Mouse (Mus musculus) CH12.LX (cell line): ENCODE measurements around the gene Olfr313. TPM values are rescaled to one million over a fixed set of nuclear protein-coding genes. Genes with fewer than 3 reads are reported as not detected.
A peak's percentile ranks its signal among the peaks of the same experiment; 100 is the strongest.

Source experiments
- DNase-seq: peaks from one replicate; pipeline ENCODE4 v3.0.0-alpha.2; 2013; ENCODE audit errors: extremely low read depth
- H3K27ac ChIP-seq: 2 replicates; pipeline ENCODE4 v1.5.1; 2012; ENCODE audit warnings: low read depth, mild to moderate bottlenecking, control low read depth, moderate library complexity; ENCODE audit not compliant: insufficient read depth
- H3K27me3 ChIP-seq: replicated peaks from 2 replicates; pipeline ENCODE3; 2012; ENCODE audit warnings: inconsistent platforms
- H3K36me3 ChIP-seq, 2 experiments: replicated peaks in 1 of 2; 2 replicates each; pipeline versions ENCODE3 to v1.6.1; 2012; ENCODE audit warnings: inconsistent platforms in 1 of 2, low read length in 1 of 2, mild to moderate bottlenecking in 1 of 2, mixed read lengths in 1 of 2, moderate library complexity in 1 of 2; ENCODE audit not compliant: control insufficient read depth in 1 of 2, insufficient read depth in 1 of 2
- H3K4me1 ChIP-seq, 2 experiments: 2 replicates each; pipeline ENCODE4 v1.6.1; 2012; ENCODE audit warnings: inconsistent platforms in 1 of 2, moderate library complexity in 1 of 2; ENCODE audit not compliant: insufficient read depth in 2 of 2, control insufficient read depth in 1 of 2
- H3K4me2 ChIP-seq: 2 replicates; pipeline ENCODE4 v1.6.1; 2012; ENCODE audit warnings: low read depth, mild to moderate bottlenecking, control low read depth; ENCODE audit not compliant: poor library complexity, insufficient read depth, severe bottlenecking
- H3K4me3 ChIP-seq, 3 experiments: fragments of 150-350 bp in 1 of 3; sonication (generic) in 1 of 3; replicated peaks in 1 of 3; 2 replicates each; pipeline versions ENCODE3 to v1.5.1; 2011 to 2012; ENCODE audit warnings: low read depth in 2 of 3, low read length in 2 of 3, mild to moderate bottlenecking in 2 of 3, moderate library complexity in 2 of 3, control low read depth in 1 of 3, improper control_type of control experiment in 1 of 3, inconsistent platforms in 1 of 3, mixed read lengths in 1 of 3; ENCODE audit not compliant: poor library complexity in 1 of 3
- H3K79me2 ChIP-seq: replicated peaks from 2 replicates; pipeline ENCODE4 v1.6.1; 2012; ENCODE audit warnings: mild to moderate bottlenecking, moderate library complexity; ENCODE audit not compliant: control insufficient read depth, poor library complexity, insufficient read depth, severe bottlenecking; ENCODE audit errors: extremely low read depth
- H3K9ac ChIP-seq: 2 replicates; pipeline ENCODE4 v1.6.1; 2012; ENCODE audit warnings: low read depth, mild to moderate bottlenecking, control low read depth, moderate library complexity; ENCODE audit not compliant: insufficient read depth
- H3K9me3 ChIP-seq: replicated peaks from 2 replicates; pipeline ENCODE3; 2012; ENCODE audit warnings: low read length, inconsistent platforms, mixed read lengths
- CHD1 ChIP-seq: IDR thresholded peaks from 2 replicates; pipeline ENCODE4 v1.6.1; 2012; ENCODE audit warnings: low read depth, low read length, improper control_type of control experiment, inconsistent platforms
- ETS1 ChIP-seq: conservative IDR thresholded peaks from 2 replicates; pipeline ENCODE4 v1.6.1; 2012; ENCODE audit warnings: low read depth, mild to moderate bottlenecking, inconsistent platforms, low read length, improper control_type of control experiment, moderate library complexity
- GABPA ChIP-seq: IDR thresholded peaks from 2 replicates; pipeline ENCODE4 v1.6.1; 2012; ENCODE audit warnings: low read depth, low read length, improper control_type of control experiment, inconsistent platforms; ENCODE audit not compliant: insufficient replicate concordance
- HCFC1 ChIP-seq: IDR thresholded peaks from 2 replicates; pipeline ENCODE4 v1.6.1; 2012; ENCODE audit warnings: low read depth, mild to moderate bottlenecking, inconsistent platforms, low read length, improper control_type of control experiment
- IRF4 ChIP-seq: IDR thresholded peaks from 2 replicates; pipeline ENCODE4 v1.6.1; 2014; ENCODE audit warnings: low read depth, mild to moderate bottlenecking, inconsistent platforms, low read length, improper control_type of control experiment
- JUN ChIP-seq: IDR thresholded peaks from 2 replicates; pipeline ENCODE4 v1.6.1; 2011; ENCODE audit warnings: low read depth, mild to moderate bottlenecking, low read length, improper control_type of control experiment, moderate library complexity; ENCODE audit not compliant: insufficient read depth
- JUND ChIP-seq: conservative IDR thresholded peaks from 2 replicates; pipeline ENCODE4 v1.6.1; 2011; ENCODE audit warnings: low read depth, low read length, improper control_type of control experiment
- KAT2A ChIP-seq: IDR thresholded peaks from 2 replicates; pipeline ENCODE4 v1.6.1; 2012; ENCODE audit warnings: low read length, improper control_type of control experiment, inconsistent platforms; ENCODE audit not compliant: insufficient replicate concordance
- MXI1 ChIP-seq: IDR thresholded peaks from 2 replicates; pipeline ENCODE4 v1.6.1; 2011; ENCODE audit warnings: mild to moderate bottlenecking, low read depth, low read length, improper control_type of control experiment
- SMC3 ChIP-seq: IDR thresholded peaks from 2 replicates; pipeline ENCODE4 v1.6.1; 2011; ENCODE audit warnings: low read depth, low read length, improper control_type of control experiment
- TCF12 ChIP-seq: IDR thresholded peaks from 2 replicates; pipeline ENCODE4 v1.6.1; 2014; ENCODE audit warnings: low read depth, mild to moderate bottlenecking, inconsistent platforms, low read length, improper control_type of control experiment
- USF2 ChIP-seq: conservative IDR thresholded peaks from 2 replicates; pipeline ENCODE4 v1.6.1; 2011; ENCODE audit warnings: low read depth, low read length, improper control_type of control experiment
- ZC3H11A ChIP-seq: IDR thresholded peaks from 2 replicates; pipeline ENCODE4 v1.6.1; 2012; ENCODE audit warnings: low read depth, mild to moderate bottlenecking, inconsistent platforms, low read length, improper control_type of control experiment
- dilution Hi-C: fragments of 300-500 bp; cut with MboI; formaldehyde crosslinking; loops from 2 replicates; pipeline ENCODE4 v1.14.3; 2020; ENCODE audit warnings: low sequenced_read_pairs; ENCODE audit not compliant: extremely low pct_unique_long_range_greater_than_20kb, extremely low pct_ligation_motif_present
- in situ Hi-C: fragments of 300-500 bp; cut with MboI; formaldehyde crosslinking; loops from 3 replicates; pipeline ENCODE4 v1.14.3; 2019; ENCODE audit warnings: low sequenced_read_pairs, low pct_ligation_motif_present, low pct_unique_long_range_greater_than_20kb, mixed read lengths
- polyA plus RNA-seq: library from polyadenylated mRNA; unstranded; fragments of >175 nt; gene quantifications from 2 replicates; pipeline ENCODE4 v1.2.1, GENCODE M21; 2012; ENCODE audit warnings: low read depth; ENCODE audit not compliant: insufficient read length
- total RNA-seq, 2 experiments: library from RNA; depleted of rRNA; stranded (reverse); fragments of 300-350 nt in 1 of 2; fragments of >200 nt in 1 of 2; gene quantifications; 2 replicates each; pipeline ENCODE4 v1.2.3; 2012 to 2014

The Olfr313 gene
- total and polyA plus RNA-seq, 3 experiments: 0.04 to 0.09 TPM; not detected in 1

GRCm38 (mm10) chr11:58867039-58867953, 52.5 kb downstream of the Olfr313 start, which contains the start of gene 2810021J22Rik (continued):
- TF ChIP-seq ZC3H11A (no peak), TCF12 (peak; percentile 97), KAT2A (peak; percentile 75; the same call in 1 of the 2 replicates), ETS1 (peak; percentile 47; the same call in 1 of the 2 replicates), USF2 (no peak), MXI1 (peak; percentile 73), CHD1 (peak; percentile 50; the same call in 1 of the 2 replicates), GABPA (no peak), HCFC1 (peak; percentile 84)

- no peaks in the 10 kb centered on the region for H3K79me2 ChIP-seq
- no peaks in the 10 kb centered on the region for H3K27me3 ChIP-seq
- dilution Hi-C loops: no loop called here
- no peaks in the 10 kb centered on the region for H3K9me3 ChIP-seq
- in situ Hi-C loops: no loop called here
- H3K4me2 ChIP-seq: peak overlapping the region; percentile 58
- H3K4me3 ChIP-seq: peak overlapping the region; percentile 64 to 83 (median 78)
- no peak overlapping the region for H3K27ac ChIP-seq
- TF ChIP-seq JUN: no peak
- no peak for TF ChIP-seq SMC3
- no peak for TF ChIP-seq JUND
- TF ChIP-seq HCFC1: no peak
- TF ChIP-seq IRF4: no peak
- no peak for TF ChIP-seq USF2
- peaks cover 14 to 34% of the 10 kb centered on the region in 2 experiments for H3K36me3 ChIP-seq
- no peak for DNase-seq
- H3K4me1 ChIP-seq: peaks cover 4 to 15% of the 10 kb centered on the region in 2 experiments
- H3K9ac ChIP-seq: peak overlapping the region; percentile 46
Measured at GRCm38 (mm10) chr11:58867954-58868330, 53.1 kb downstream of the Olfr313 start.

Other genes with a start within 250 kb of the Olfr313 start
Only the 20 nearest of the 26 such genes appear.
- gene Olfr322, start 156.2 kb upstream of the Olfr313 start, total RNA-seq (2012; rRNA removed): not detected in 2 replicates
- gene Olfr322, start 156.2 kb upstream of the Olfr313 start, total RNA-seq (2014; rRNA removed): not detected in 2 replicates
- gene Olfr322, start 156.2 kb upstream of the Olfr313 start, polyA plus RNA-seq: not detected in 2 replicates
- not detected in 2 replicates for gene Olfr320, start 133.9 kb upstream of the Olfr313 start, total RNA-seq (2012; rRNA removed)
- gene Olfr320, start 133.9 kb upstream of the Olfr313 start, total RNA-seq (2014; rRNA removed): not detected in 2 replicates
- not detected in 2 replicates for gene Olfr320, start 133.9 kb upstream of the Olfr313 start, polyA plus RNA-seq
- not detected in 2 replicates for gene Olfr319, start 115.8 kb upstream of the Olfr313 start, total RNA-seq (2012; rRNA removed)
- gene Olfr319, start 115.8 kb upstream of the Olfr313 start, total RNA-seq (2014; rRNA removed): not detected in 2 replicates
- gene Olfr319, start 115.8 kb upstream of the Olfr313 start, polyA plus RNA-seq: not detected in 2 replicates
- gene Olfr318, start 91.0 kb upstream of the Olfr313 start, total RNA-seq (2012; rRNA removed): not detected in 2 replicates
- gene Olfr318, start 91.0 kb upstream of the Olfr313 start, total RNA-seq (2014; rRNA removed): not detected in 2 replicates
- gene Olfr318, start 91.0 kb upstream of the Olfr313 start, polyA plus RNA-seq: not detected in 2 replicates
- not detected in 2 replicates for gene Olfr317, start 75.8 kb upstream of the Olfr313 start, total RNA-seq (2012; rRNA removed)
- not detected in 2 replicates for gene Olfr317, start 75.8 kb upstream of the Olfr313 start, total RNA-seq (2014; rRNA removed)
- gene Olfr317, start 75.8 kb upstream of the Olfr313 start, polyA plus RNA-seq: not detected in 2 replicates
- not detected in 2 replicates for gene Olfr316, start 62.3 kb upstream of the Olfr313 start, total RNA-seq (2012; rRNA removed)
- gene Olfr316, start 62.3 kb upstream of the Olfr313 start, total RNA-seq (2014; rRNA removed): not detected in 2 replicates
- gene Olfr316, start 62.3 kb upstream of the Olfr313 start, polyA plus RNA-seq: not detected in 2 replicates
- not detected in 2 replicates for gene Olfr315, start 41.8 kb upstream of the Olfr313 start, total RNA-seq (2012; rRNA removed)
- not detected in 2 replicates for gene Olfr315, start 41.8 kb upstream of the Olfr313 start, total RNA-seq (2014; rRNA removed)
- not detected in 2 replicates for gene Olfr315, start 41.8 kb upstream of the Olfr313 start, polyA plus RNA-seq
- not detected in 2 replicates for gene Olfr314, start 32.0 kb upstream of the Olfr313 start, total RNA-seq (2012; rRNA removed)
- gene Olfr314, start 32.0 kb upstream of the Olfr313 start, total RNA-seq (2014; rRNA removed): not detected in 2 replicates
- not detected in 2 replicates for gene Olfr314, start 32.0 kb upstream of the Olfr313 start, polyA plus RNA-seq
- 0.67 and 0.72 TPM in 2 replicates for gene Fam183b, start 13.0 kb upstream of the Olfr313 start, total RNA-seq (2012; rRNA removed)
- gene Fam183b, start 13.0 kb upstream of the Olfr313 start, total RNA-seq (2014; rRNA removed): not detected in 2 replicates
- gene Fam183b, start 13.0 kb upstream of the Olfr313 start, polyA plus RNA-seq: not detected in 2 replicates
- gene Olfr312, start 14.2 kb downstream of the Olfr313 start, total RNA-seq (2012; rRNA removed): not detected in 2 replicates
- gene Olfr312, start 14.2 kb downstream of the Olfr313 start, total RNA-seq (2014; rRNA removed): not detected in 2 replicates
- gene Olfr312, start 14.2 kb downstream of the Olfr313 start, polyA plus RNA-seq: not detected in 2 replicates
- gene Olfr311, start 24.3 kb downstream of the Olfr313 start, total RNA-seq (2012; rRNA removed): not detected in 2 replicates
- gene Olfr311, start 24.3 kb downstream of the Olfr313 start, total RNA-seq (2014; rRNA removed): not detected in 2 replicates
- gene Olfr311, start 24.3 kb downstream of the Olfr313 start, polyA plus RNA-seq: not detected in 2 replicates
- 2.9 and 3.1 TPM in 2 replicates for gene Gm12258, start 32.2 kb downstream of the Olfr313 start, total RNA-seq (2012; rRNA removed)
- 1.4 and 1.5 TPM in 2 replicates for gene Gm12258, start 32.2 kb downstream of the Olfr313 start, total RNA-seq (2014; rRNA removed)
- gene Gm12258, start 32.2 kb downstream of the Olfr313 start, polyA plus RNA-seq: 1.6 and 2.2 TPM in 2 replicates
- 3.4 and 3.6 TPM in 2 replicates for gene 2810021J22Rik, start 52.2 kb downstream of the Olfr313 start, total RNA-seq (2012; rRNA removed)
- gene 2810021J22Rik, start 52.2 kb downstream of the Olfr313 start, total RNA-seq (2014; rRNA removed): 4.5 and 4.8 TPM in 2 replicates
- 3.3 and 3.7 TPM in 2 replicates for gene 2810021J22Rik, start 52.2 kb downstream of the Olfr313 start, polyA plus RNA-seq
- 5.7 and 7.0 TPM in 2 replicates for gene Zfp39, start 89.2 kb downstream of the Olfr313 start, total RNA-seq (2012; rRNA removed)
- gene Zfp39, start 89.2 kb downstream of the Olfr313 start, total RNA-seq (2014; rRNA removed): 6.2 and 6.8 TPM in 2 replicates
- gene Zfp39, start 89.2 kb downstream of the Olfr313 start, polyA plus RNA-seq: 5.8 and 6.7 TPM in 2 replicates
- gene Btnl10, start 102.9 kb downstream of the Olfr313 start, total RNA-seq (2012; rRNA removed): not detected in 2 replicates
- gene Btnl10, start 102.9 kb downstream of the Olfr313 start, total RNA-seq (2014; rRNA removed): not detected in 2 replicates
- not detected in 2 replicates for gene Btnl10, start 102.9 kb downstream of the Olfr313 start, polyA plus RNA-seq
- gene Rnf187, start 123.9 kb downstream of the Olfr313 start, total RNA-seq (2012; rRNA removed): 185 and 230 TPM in 2 replicates
- 175 and 188 TPM in 2 replicates for gene Rnf187, start 123.9 kb downstream of the Olfr313 start, total RNA-seq (2014; rRNA removed)
- gene Rnf187, start 123.9 kb downstream of the Olfr313 start, polyA plus RNA-seq: 181 and 195 TPM in 2 replicates
- gene Hist3h2ba, start 133.9 kb downstream of the Olfr313 start, total RNA-seq (2012; rRNA removed): 0.34 TPM in 1 of 2 replicates, not detected in the other
- gene Hist3h2ba, start 133.9 kb downstream of the Olfr313 start, total RNA-seq (2014; rRNA removed): not detected in 2 replicates
- not detected in 2 replicates for gene Hist3h2ba, start 133.9 kb downstream of the Olfr313 start, polyA plus RNA-seq
- gene Hist3h2a, start 139.7 kb downstream of the Olfr313 start, total RNA-seq (2012; rRNA removed): 97.2 and 125 TPM in 2 replicates
- gene Hist3h2a, start 139.7 kb downstream of the Olfr313 start, total RNA-seq (2014; rRNA removed): 4.4 and 6.1 TPM in 2 replicates
- gene Hist3h2a, start 139.7 kb downstream of the Olfr313 start, polyA plus RNA-seq: 0.79 and 1.2 TPM in 2 replicates
- 0.21 and 0.47 TPM in 2 replicates for gene Trim17, start 139.7 kb downstream of the Olfr313 start, total RNA-seq (2012; rRNA removed)
- gene Trim17, start 139.7 kb downstream of the Olfr313 start, total RNA-seq (2014; rRNA removed): not detected in 2 replicates
- 0.20 and 0.49 TPM in 2 replicates for gene Trim17, start 139.7 kb downstream of the Olfr313 start, polyA plus RNA-seq
- gene Trim11, start 163.1 kb downstream of the Olfr313 start, total RNA-seq (2012; rRNA removed): 32.5 and 33.2 TPM in 2 replicates
- gene Trim11, start 163.1 kb downstream of the Olfr313 start, total RNA-seq (2014; rRNA removed): 22.5 and 23.2 TPM in 2 replicates
- gene Trim11, start 163.1 kb downstream of the Olfr313 start, polyA plus RNA-seq: 21.8 and 23.0 TPM in 2 replicates